Mouse (Mus musculus) embryo, embryonic 11.5 days (tissue): Measurements from ENCODE around the gene Ccl6.
"Not testable (repeated sequence)": the region's sequence is repeated elsewhere in the genome, so short reads cannot be mapped to it uniquely, and the experiment has no call there.

Experiments used
- DNase-seq: peaks from one replicate; pipeline ENCODE4 v3.0.0-alpha.2; 2012; ENCODE audit warnings: low read depth, low spot score

The Ccl6 gene

DNA sequence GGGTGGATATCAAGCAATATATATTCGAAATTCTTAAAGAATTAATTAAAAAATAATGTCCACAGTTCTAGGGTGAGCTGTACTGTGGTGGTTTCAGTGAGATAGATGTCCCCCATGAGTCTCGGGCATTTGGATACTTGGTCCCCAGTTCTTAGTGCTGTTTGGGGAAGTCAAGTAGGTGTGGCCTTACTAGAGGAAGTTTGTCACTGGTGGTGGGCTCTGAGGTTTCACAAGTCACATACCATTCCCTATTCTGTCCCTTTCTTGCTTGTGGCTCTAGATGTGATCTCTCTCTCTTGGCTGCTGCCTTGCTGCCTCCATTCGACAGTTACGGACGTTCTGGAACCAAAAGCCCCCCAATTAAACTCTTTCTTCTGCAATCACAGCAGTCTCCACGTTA lies 32.5 kb downstream of the Ccl6 start:
- no peak for DNase-seq

DNA sequence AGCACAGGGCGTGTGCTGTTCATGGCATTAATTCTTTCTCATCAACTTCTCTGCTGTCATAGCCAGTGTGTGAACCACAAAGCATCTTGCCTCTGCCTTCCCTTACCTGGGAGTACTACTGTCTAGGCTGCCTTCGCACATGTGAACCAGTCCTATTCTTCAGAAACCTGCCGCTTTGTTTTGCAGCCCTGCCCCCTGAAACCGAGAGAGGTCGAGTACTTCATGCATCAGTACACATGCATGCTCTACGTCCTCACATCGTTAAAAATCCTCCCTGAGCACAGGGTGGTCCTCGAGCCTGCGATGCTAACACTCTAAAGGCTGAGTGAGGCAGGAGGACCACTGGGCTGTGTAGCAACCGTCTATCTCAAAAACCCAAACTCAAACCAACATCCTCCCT lies 35.8 kb downstream of the Ccl6 start:
- no peak for DNase-seq

DNA sequence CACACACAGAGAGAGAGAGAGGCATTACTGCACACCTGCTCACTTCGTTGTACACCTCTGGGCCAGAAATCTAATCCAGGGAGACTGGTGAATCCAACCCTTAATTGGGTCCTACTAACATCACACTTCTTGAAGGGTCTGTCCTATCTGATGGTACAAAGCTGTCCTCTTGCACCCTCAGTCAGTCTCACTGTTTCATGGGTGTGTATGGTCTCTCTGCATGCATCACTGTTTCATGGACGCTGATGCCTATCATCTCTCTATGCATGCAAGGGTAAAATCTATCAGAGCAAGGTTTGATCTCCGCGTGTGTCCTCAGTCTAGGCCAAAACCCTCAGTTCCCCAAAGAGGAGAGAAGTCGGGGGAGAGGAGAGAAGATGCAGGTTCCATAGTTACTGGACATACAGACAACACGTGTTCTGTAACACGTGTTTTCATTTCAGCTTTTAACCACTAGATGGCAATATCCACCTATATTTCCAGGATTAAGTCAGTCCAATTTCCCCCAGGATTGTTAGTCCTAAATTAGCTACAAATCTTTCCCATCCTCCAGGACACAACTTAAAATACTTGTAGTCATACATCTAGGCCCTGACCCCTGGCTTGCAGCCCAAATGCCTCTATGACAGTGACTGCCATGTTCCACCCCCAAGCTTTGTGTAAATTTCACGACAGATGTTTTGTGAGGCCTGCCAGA lies 36.7 kb downstream of the Ccl6 start:
- peak; percentile 60 for DNase-seq

GRCm38 (mm10) chr11:83551668-83552067 lies 41.2 kb downstream of the Ccl6 start:
- no peak for DNase-seq

DNA sequence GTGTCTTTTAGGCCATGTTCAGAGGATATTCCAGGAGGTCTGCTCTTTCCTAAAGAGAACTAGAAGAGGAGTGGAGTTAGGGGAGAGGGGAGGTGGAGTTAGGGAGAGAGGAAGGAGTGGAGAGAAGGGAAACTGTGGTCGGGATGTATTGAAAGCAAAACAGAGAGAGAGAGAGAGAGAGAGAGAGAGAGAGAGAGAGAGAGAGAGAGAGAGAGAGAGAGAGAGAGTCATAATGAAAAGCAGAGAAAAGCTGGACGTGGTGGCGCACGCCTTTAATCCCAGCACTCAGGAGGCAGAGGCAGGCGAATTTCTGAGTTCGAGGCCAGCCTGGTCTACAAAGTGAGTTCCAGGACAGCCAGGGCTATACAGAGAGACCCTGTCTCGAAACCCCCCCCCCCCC lies 41.9 kb downstream of the Ccl6 start:
- DNase-seq, result not testable (repeated sequence)

DNA sequence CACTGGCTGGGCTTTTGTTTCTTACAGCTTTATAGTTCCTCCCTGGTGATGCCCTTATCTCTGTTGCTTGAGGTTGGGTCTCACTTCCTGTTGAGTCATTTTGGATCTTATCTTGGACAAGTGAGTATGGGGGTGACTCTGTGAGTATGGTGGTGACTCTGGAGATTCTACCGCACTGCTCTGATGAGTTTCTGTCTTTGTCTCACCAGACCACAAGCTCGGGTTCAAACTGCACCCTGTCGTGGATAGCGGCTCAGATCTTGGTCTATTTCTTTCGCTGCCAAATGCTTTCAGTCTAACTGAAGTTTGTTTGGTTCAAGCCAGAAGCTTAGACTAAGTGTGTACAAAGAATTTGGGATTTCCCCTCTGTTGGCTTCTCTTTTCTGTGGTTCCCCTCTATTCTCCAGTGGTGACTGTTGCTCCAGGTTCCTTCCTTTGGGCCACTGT lies 42.7 kb downstream of the Ccl6 start:
- DNase-seq, result no peak

- no peak for DNase-seq
These were observed 48.7 kb downstream of the Ccl6 start for GRCm38 (mm10) chr11:83544214-83544613.

GRCm38 (mm10) chr11:83541415-83541814 lies 51.5 kb downstream of the Ccl6 start:
- no peak for DNase-seq

DNA sequence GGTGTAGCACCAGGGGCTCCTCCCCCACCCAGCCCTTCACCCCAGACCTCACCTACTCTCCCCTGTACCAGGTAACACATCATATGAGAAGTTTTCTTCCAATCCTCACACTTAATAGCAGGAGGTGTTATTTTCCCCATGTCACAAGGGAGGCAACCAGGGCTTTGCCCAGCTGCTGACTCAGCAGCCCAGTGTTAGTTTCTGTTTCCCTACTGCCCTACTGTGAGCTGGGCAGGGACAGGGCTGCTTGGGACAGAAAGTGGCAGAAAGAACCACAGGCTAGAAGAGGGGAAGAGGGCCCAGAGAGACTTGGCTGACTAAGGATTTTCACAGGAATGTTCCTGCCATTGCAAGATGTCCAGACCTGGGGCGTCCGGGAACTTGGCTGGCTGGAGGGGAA lies 52.0 kb downstream of the Ccl6 start:
- DNase-seq, result no peak

DNA sequence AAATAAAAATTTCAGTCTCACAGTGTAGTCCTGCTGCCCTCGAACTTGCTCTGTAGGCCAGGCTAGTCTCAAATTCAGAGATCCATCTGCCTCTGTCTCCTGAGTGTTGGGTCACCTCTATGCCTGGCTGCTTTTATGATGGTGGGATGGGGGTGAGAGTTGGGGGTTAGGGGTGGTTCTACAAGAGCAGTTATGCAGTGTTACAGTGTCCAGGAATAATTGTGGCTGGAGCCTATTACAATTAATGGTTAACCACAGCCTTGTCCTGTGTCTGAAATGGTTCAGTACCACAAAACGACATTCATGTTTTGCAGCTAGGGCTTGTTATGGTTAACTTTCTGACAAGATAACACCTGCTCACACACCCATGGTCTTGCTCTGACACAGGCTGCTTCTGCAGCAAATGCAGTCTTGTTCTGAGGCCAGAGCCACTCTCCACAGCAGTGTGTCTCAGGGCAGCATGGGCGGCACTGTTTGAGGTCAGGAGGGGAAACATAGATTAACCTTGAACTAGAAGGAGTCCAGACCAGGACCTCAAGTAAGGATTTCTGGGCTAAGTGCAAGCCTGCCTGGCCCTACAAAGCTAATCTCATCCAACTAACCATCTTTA lies 54.1 kb downstream of the Ccl6 start:
- DNase-seq, result no peak
